Mouse (Mus musculus) spleen, adult 2 months (tissue): ENCODE results near the gene Foxq1.

Experiments
- CTCF ChIP-seq: fragments of 200-500 bp; IDR thresholded peaks from 2 replicates; pipeline ENCODE4 v1.5.1; 2011; ENCODE audit warnings: mild to moderate bottlenecking, inconsistent platforms; ENCODE audit not compliant: insufficient read depth, insufficient read length, insufficient replicate concordance; ENCODE audit errors: extremely low read depth
- POLR2A ChIP-seq: fragments of 200-500 bp; IDR thresholded peaks from 2 replicates; pipeline ENCODE4 v1.6.1; 2011; ENCODE audit warnings: low read depth, low read length, inconsistent platforms

DNA sequence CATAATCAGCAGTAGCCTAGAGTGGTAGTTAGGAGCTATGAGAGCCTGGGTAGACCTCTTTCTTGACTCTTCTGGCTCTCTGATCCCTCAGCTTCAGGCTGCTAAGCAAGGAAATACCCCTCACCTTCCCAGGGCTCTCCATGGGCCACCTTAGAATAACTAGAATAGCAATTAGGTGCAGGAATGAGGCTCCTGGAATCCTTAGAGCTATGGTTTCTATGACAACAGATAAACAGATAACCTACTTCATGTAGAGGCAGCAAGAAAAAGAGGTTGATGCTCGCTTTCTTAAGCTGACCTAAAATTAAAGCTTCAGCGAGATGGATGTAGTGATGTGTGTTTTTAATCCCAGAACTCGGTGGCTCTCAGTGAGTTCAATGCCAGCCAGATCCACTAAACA, 18.7 kb downstream of the Foxq1 start:
- TF ChIP-seq POLR2A, result no peak
- TF ChIP-seq CTCF, result no peak
